Mouse (Mus musculus) small intestine, adult 2 months (tissue): ENCODE data around the gene Gm49354. TPM values are rescaled to one million over a fixed set of nuclear protein-coding genes. Genes with fewer than 3 reads are reported as not detected.
"Not testable (repeated sequence)": the region's sequence is repeated elsewhere in the genome, so short reads cannot be mapped to it uniquely, and the experiment has no call there.

ENCODE experiments used
- H3K27ac ChIP-seq: fragments of 200-500 bp; 2 replicates; pipeline ENCODE4 v1.5.1; 2012; ENCODE audit warnings: low read depth, low read length, control low read depth, inconsistent platforms; ENCODE audit not compliant: insufficient read depth
- H3K27me3 ChIP-seq: fragments of 200-500 bp; 2 replicates; pipeline ENCODE4 v1.6.1; 2012; ENCODE audit warnings: mild to moderate bottlenecking, moderate library complexity, low read length, inconsistent platforms; ENCODE audit not compliant: control insufficient read depth, insufficient read depth
- H3K36me3 ChIP-seq: fragments of 200-500 bp; 2 replicates; pipeline ENCODE4 v1.6.1; 2012; ENCODE audit warnings: mild to moderate bottlenecking, low read length, control low read depth, inconsistent platforms; ENCODE audit not compliant: control insufficient read depth, insufficient read depth
- H3K4me1 ChIP-seq: fragments of 200-500 bp; 2 replicates; pipeline ENCODE4 v1.6.1; 2012; ENCODE audit warnings: low read length, inconsistent platforms, mixed read lengths; ENCODE audit not compliant: control insufficient read depth, insufficient read depth, insufficient read length
- H3K4me3 ChIP-seq: fragments of 200-500 bp; 2 replicates; pipeline ENCODE4 v1.5.1; 2012; ENCODE audit warnings: low read depth, mild to moderate bottlenecking, control low read depth, inconsistent platforms, low read length, moderate library complexity
- CTCF ChIP-seq: fragments of 200-500 bp; IDR thresholded peaks from 2 replicates; pipeline ENCODE4 v1.5.1; 2012; ENCODE audit warnings: low read depth, mild to moderate bottlenecking, control low read depth, inconsistent platforms, low read length, moderate library complexity, mixed read lengths; ENCODE audit not compliant: insufficient replicate concordance, insufficient read length; ENCODE audit errors: extremely low read depth
- POLR2A ChIP-seq: fragments of 200-500 bp; IDR thresholded peaks from 2 replicates; pipeline ENCODE4 v1.6.1; 2012; ENCODE audit warnings: low read depth, mild to moderate bottlenecking, control low read depth, inconsistent platforms, low read length, moderate library complexity
- WGBS: fragments of 180-500 bp; shearing (Covaris S2); methylation state at CpG from one replicate; pipeline ENCODE4 v1.1.7; 2018; 5-methylcytosine and 5-hydroxymethylcytosine counted together
- polyA plus RNA-seq: library from polyadenylated mRNA; depleted of rRNA; stranded (reverse); fragments of >200 nt; gene quantifications from 2 replicates; pipeline ENCODE4 v1.2.3, GENCODE M21; 2012

Gene Gm49354
- polyA plus RNA-seq, 1 experiment: not detected

DNA sequence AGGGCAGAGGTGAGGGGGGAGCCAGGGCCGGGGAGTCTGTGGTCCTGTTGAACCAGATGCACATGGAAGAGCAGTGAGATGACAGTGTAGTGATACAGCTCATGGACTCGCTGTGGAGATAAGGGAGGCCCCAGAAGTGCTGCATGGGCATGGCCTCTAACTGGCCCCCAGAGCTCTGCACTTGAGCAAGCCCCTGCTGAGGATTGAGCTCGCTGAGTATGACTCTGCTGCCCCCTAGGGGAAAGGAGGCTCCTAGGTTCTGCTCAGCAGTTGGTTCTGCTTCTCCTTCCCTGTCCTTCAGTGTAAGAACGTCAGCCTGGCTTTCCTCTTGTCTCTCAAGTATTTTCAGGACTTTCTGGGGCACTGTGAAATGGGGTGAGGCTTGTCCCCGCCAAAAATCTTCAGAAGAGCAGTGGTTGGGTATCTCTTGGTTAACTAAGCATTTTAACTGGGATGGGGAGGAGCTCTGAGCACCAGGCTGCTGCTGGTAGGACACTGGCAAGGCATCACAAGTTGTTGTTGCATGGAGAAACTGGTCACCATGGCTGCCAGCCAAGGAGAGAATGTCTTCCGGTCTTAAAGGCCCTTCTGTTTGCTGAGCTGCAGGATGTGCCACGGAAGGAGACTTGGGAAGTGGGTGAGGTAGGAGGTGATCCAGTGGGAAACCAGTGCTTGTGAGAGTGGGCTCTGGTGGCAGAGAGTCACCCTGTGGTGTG lies 53.5 kb downstream of the Gm49354 start:
- no peaks in the 10 kb centered on the region for H3K27me3 ChIP-seq
- no peak overlapping the region for H3K27ac ChIP-seq
- TF ChIP-seq CTCF (peak; percentile 95), POLR2A (no peak)
- H3K4me1 ChIP-seq: no peaks in the 10 kb centered on the region
- H3K4me3 ChIP-seq: no peak overlapping the region
- 14% methylated on average over 7 of the region's 7 CpGs for WGBS
- no peaks in the 10 kb centered on the region for H3K36me3 ChIP-seq

DNA sequence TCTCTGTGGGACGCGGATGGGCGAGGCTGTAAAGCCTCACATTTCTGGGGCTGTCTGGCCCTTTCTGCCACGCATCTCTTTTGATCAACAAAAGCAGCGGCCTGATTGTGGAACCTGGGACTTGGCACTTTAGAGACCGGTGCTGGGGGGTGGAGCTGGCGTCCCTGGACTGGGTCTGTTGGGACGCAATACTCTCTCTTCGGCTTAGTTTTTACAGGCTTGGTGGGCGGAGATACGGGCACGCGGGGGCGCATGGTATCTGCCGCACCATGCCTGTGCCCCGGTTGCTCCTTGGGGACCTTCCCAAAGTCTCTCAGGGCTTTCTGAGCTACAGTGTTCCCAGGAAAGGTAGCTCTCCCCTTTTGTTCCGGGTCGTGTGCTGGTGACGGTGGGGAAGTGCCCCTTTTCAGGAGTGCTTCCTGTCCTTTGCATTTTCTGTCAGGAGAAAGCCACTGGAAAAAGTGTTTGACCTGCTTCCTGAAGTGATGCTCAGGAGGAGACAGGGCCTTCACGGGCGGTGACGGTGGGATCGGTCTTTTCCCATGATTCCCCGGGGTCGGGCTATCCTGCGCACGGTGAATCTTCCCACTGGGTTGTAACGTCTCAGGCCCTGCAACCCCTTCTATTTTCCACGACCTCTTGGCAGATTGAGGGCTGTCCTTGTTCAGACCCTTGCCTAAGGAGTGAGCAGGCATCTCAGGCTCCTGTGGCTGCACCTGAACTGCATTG lies 55.7 kb downstream of the Gm49354 start:
- 33% methylated on average over 29 of the region's 29 CpGs for WGBS
- Histone ChIP-seq H3K27me3 (no peaks in the 10 kb centered on the region), H3K27ac (no peak overlapping the region), H3K4me1 (no peaks in the 10 kb centered on the region), H3K4me3 (no peak overlapping the region), H3K36me3 (no peaks in the 10 kb centered on the region)
- no peak for TF ChIP-seq POLR2A
- no peak for TF ChIP-seq CTCF

DNA sequence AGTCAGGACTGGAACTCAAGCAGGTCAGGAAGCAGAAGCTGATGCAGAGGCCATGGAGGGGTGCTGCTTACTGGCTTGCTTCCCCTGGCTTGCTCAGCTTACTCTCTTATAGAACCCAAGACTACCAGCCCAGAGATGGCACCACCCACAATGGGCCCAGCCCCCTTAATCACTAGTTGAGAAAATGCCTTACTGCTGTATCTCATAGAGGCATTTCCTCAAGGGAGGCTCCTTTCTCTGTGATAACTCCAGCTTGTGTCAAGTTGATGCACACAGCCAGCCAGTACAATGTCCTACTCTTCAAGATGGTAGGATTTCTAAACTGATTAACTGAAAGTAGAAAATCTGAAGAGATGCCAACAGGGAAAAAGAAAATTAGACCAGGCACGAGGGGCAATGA lies 60.0 kb downstream of the Gm49354 start:
- WGBS: 87% methylated on average over 1 of the region's 1 CpGs
- not testable (repeated sequence) for H3K27me3 ChIP-seq, H3K27ac ChIP-seq, H3K4me3 ChIP-seq, H3K4me1 ChIP-seq, H3K36me3 ChIP-seq

DNA sequence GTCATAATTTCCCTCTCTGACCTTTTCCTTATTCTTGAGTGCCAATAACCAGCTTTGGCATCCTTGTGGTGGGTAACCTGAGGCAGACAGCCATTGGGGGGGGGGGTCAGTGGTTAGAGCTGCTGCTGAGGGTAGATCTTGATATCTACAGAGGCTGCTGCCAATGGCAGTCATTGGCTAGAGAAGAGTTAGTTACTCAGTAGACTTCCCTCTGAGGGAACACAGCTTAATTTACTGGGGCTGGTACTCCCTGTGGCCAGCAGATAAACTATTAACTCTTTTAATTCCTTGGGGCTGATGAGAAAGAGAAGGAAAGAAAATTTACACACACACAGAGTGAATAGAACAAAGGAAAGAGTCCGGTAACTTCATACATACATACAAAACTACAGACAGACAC lies 62.6 kb downstream of the Gm49354 start:
- TF ChIP-seq POLR2A (no peak), CTCF (no peak)
- H3K36me3 ChIP-seq: no peaks in the 10 kb centered on the region
- 95% methylated on average over 1 of the region's 1 CpGs for WGBS
- H3K4me3 ChIP-seq: no peak overlapping the region
- H3K27me3 ChIP-seq: no peaks in the 10 kb centered on the region
- H3K27ac ChIP-seq: no peak overlapping the region
- no peaks in the 10 kb centered on the region for H3K4me1 ChIP-seq

DNA sequence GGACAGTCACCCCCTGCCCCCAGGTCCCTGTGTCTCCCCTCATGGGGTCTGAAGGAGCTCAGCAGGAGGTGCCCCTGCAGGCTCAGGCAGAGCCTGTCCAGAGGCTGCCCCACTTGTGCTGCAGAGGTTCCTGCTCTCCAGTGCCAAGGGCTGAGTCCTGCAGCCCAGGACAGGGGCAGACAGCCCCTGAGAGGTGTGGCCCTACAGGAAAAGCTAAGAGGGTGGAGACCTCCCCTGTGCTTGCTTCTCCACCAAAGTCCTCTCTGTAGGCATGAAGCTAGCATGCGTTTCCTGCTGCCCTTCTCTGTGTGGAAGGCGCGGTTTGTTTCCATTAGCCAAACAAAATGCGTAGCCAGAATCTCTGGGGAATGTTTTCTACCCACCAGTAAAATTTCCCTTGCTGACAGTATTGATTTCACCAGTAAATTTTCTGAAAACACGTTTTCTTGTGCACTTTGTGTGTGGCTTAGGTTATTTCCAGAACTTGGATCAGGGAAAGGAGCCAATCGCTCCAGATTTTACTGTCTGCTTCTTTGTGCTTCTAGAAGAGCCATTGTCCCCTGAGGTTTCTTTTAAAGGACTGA lies 63.1 kb downstream of the Gm49354 start:
- H3K4me3 ChIP-seq, H3K4me1 ChIP-seq, H3K27ac ChIP-seq, H3K36me3 ChIP-seq, H3K27me3 ChIP-seq: not testable (repeated sequence)
- WGBS: 25% methylated on average over 6 of the region's 6 CpGs

DNA sequence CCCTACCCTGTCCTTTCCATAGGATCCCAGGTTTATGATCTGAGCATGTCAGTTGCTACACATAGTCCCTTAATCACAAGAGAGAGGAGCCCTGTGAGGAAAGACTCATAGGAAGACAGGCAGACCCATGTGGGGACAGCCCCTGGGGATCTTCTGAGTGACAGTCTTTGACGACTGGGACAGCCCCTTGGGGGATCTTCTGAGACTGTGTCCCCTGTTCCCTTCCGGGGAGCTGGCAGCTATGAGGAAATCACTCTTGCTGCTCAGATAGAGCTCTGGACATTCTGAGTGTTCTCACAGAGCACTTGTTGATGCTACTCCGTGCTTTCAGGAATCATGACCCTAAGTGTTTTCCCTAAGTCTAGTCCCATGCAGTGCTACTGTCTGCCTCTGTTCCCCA lies 68.3 kb downstream of the Gm49354 start:
- Histone ChIP-seq H3K4me3 (no peak overlapping the region), H3K36me3 (no peaks in the 10 kb centered on the region), H3K4me1 (no peaks in the 10 kb centered on the region), H3K27ac (no peak overlapping the region), H3K27me3 (no peaks in the 10 kb centered on the region)
- 54% methylated on average over 3 of the region's 3 CpGs for WGBS
- no peak for TF ChIP-seq CTCF
- TF ChIP-seq POLR2A: no peak

DNA sequence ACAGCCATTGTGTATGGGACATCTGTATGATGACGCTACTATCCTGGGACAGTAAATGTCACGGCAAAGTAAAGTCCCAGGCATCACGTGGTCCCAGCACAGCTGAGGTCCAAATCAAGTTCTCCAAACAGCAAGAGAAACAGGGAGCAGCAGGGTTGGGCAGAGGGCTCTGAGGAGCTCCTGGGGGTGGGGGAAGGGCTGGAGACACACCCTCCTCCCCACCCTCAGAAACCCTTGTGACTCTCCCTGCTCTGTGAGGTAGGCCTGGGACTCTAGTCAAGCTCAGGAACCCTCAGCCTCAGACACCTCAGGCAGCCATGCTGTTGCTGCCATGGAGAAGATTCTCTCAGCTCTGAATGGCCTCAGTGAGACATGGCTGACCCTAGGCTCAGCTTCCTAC lies 70.1 kb downstream of the Gm49354 start, which contains the start of gene Spata31d1b:
Spata31d1b (plus strand) TSS at position 301 of the 400 bp plus-strand sequence.
- not testable (repeated sequence) for H3K27me3 ChIP-seq, H3K4me3 ChIP-seq, H3K36me3 ChIP-seq, H3K4me1 ChIP-seq, H3K27ac ChIP-seq
- WGBS: 55% methylated on average over 3 of the region's 3 CpGs
